Mouse (Mus musculus) neutrophil, adult 65 days (primary cell): ENCODE measurements around the gene H2-T22. TPM values are rescaled to one million over a fixed set of nuclear protein-coding genes. Genes with fewer than 3 reads are reported as not detected.

Experiments used
- total RNA-seq: library from RNA; stranded (reverse); gene quantifications from 2 replicates; pipeline ENCODE4 v1.2.4, GENCODE M21; 2023

The H2-T22 gene
- 31.0 and 31.3 TPM in 2 replicates for total RNA-seq

DNA sequence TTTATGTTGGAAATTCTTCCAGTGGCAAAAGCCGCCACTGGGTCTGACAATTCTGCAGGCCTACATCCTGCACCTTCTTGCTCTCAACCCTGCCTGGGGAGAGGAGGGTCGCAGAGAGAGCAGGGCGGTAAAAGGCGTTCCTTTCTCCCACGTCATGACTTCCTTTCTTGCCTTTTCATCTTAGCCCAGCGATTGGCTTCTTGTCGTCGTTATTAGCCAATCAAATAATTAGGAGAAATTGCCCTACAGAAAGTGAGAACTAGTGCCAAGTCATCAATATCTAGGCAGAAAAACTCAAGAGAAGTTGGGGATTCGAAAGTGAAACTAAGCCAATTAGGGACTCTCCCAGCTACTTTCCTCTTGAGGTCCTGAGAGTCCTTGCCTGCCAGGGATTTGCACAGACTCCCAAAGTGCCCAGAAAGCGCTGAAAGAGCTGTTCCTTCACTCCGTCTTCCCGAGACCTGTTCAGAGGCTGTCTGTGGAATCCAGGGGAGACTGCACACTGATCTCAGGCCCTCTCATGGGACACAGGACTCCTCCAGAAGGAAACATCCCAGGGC is at the start of gene H2-T22, which contains the start of gene Gm6034:
TSS of gene H2-T22 (minus strand) at position 138 of the 560 bp plus-strand sequence.
TSS of gene Gm6034 (plus strand) at position 352 of the 560 bp plus-strand sequence.

DNA sequence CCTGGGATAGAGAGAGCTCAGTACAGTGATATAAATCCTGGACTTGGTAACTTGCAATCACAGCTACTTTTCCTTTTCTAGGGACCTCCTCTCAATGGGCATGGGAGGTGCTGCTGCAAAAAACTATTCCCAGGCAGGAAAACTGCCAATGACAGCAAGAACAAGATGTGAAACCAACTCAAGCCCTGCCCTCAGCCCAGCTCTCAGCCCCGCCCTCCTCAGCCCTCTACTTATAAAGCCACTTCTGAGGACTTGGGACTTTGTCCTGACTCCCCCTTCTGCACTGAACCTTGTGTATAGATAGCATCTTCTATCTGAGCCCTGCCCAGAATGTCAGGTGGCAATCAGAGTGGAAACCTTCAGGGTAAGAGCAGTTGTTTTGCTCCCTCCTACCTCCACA is 15.8 kb upstream of the H2-T22 start, which contains the start of gene Gm11127:
TSS of gene Gm11127 (minus strand) at position 10 of the 400 bp plus-strand sequence.

DNA sequence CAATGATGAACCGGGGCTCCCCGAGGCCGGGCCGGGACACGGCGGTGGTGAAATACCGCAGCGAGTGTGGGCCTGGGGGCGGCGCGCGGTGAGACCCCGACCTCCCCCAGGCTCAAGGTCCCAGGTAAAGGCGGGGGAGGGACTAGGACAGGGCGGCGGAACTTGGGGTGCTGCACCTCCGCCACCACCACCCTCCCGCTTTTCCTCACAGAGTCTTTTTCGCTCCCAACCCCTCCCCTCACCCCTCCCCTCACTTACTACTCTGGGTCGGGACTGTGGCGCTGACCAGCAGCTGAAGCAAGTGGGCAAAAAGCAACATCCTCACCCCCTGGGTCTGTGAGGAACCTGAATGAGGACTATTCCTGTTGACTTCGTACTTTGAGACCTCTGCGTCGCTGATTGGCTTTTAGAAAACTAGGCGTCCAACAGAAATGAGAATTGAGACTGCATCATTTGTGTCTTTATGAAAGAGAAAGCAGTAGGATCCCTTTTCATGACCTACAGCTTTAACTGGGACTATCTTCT is 10.1 kb downstream of the H2-T22 start, which contains the start of gene H2-T23:
TSS of gene H2-T23 (minus strand) at position 505 of the 525 bp plus-strand sequence.

DNA sequence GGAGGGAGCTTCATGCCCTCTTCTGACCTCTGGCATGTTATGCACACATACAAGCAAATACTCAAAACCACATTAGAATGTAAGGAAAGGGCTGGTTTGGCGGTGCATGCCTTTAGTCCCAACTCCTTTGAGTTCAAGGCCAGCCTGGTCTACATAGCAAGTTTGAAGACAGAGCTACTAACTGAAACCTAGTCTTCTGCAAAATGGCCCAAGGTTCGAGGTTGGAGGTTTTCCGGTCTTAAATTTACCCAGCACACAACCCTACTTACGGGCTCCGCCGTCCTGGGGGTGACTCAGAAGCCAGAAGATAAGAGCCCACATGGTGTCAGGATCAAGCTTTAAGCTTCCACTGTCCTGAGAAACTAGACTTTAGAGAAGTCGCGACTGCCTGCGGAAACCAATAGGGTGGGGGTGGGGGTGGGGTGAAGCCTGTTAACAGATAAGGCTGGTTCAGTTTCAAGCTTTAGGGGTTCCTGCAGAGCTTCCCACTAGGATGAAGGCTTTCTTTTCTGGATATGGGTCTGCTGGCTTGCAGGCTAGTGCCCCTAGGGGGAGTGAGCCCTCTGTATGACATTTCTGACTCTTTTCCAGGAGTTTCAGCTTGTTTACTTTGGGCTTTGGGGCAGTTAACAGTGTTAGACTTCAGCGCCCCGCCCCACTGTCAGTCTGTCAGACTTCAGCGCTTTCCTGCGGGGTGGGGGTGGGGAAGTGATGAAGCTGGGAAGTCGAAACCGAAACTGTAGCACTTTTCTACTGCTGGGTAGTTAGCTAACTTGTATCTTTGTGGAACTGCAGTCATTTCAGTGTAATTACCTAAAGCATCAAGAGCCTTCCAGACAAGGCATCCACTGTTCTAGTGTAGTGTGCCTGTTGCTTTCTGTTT is 22.1 kb downstream of the H2-T22 start, which contains the start of gene H2-T24:
TSS of gene H2-T24 (minus strand) at position 370 of the 883 bp plus-strand sequence.

Other genes starting within 250 kb of the H2-T22 start
- 146 and 161 TPM in 2 replicates for gene Ier3, start 221.1 kb downstream of the H2-T22 start, total RNA-seq
- 177 and 218 TPM in 2 replicates for gene Flot1, start 219.5 kb downstream of the H2-T22 start, total RNA-seq
- 358 and 363 TPM in 2 replicates for gene Tubb5, start 204.4 kb downstream of the H2-T22 start, total RNA-seq
- gene Mdc1, start 201.2 kb downstream of the H2-T22 start, total RNA-seq: 19.8 and 27.4 TPM in 2 replicates
- gene Nrm, start 181.4 kb downstream of the H2-T22 start, total RNA-seq: 37.7 and 48.1 TPM in 2 replicates
- 276 and 319 TPM in 2 replicates for gene Ppp1r18, start 177.2 kb downstream of the H2-T22 start, total RNA-seq
- gene Dhx16, start 162.9 kb downstream of the H2-T22 start, total RNA-seq: 54.5 and 72.8 TPM in 2 replicates
- gene 2310061I04Rik, start 145.3 kb downstream of the H2-T22 start, total RNA-seq: 11.3 and 14.5 TPM in 2 replicates
- gene Atat1, start 132.7 kb downstream of the H2-T22 start, total RNA-seq: 10.8 and 12.3 TPM in 2 replicates
- gene Mrps18b, start 126.4 kb downstream of the H2-T22 start, total RNA-seq: 18.8 and 24.2 TPM in 2 replicates
- gene Ppp1r10, start 126.3 kb downstream of the H2-T22 start, total RNA-seq: 65.3 and 65.4 TPM in 2 replicates
- 66.5 and 97.8 TPM in 2 replicates for gene Abcf1, start 73.0 kb downstream of the H2-T22 start, total RNA-seq
- 43.4 and 73.5 TPM in 2 replicates for gene Gnl1, start 62.9 kb downstream of the H2-T22 start, total RNA-seq
- gene Prr3, start 62.5 kb downstream of the H2-T22 start, total RNA-seq: 26.3 and 32.8 TPM in 2 replicates
- gene H2-T24, start 22.2 kb downstream of the H2-T22 start, total RNA-seq: 37.5 and 37.7 TPM in 2 replicates
- 151 and 156 TPM in 2 replicates for gene H2-T23, start 9.9 kb downstream of the H2-T22 start, total RNA-seq
- gene Gm6034, start 214 bp upstream of the H2-T22 start, total RNA-seq: 0.29 TPM in 1 of 2 replicates, not detected in the other
- gene Gm11127, start 15.6 kb upstream of the H2-T22 start, total RNA-seq: 34.1 and 46.2 TPM in 2 replicates
- 0.68 and 1.4 TPM in 2 replicates for gene Gm19684, start 78.9 kb upstream of the H2-T22 start, total RNA-seq
- 1.6 and 2.5 TPM in 2 replicates for gene Gm7030, start 86.7 kb upstream of the H2-T22 start, total RNA-seq
- gene Gm8909, start 125.8 kb upstream of the H2-T22 start, total RNA-seq: not detected in 2 replicates
- gene H2-T3, start 147.5 kb upstream of the H2-T22 start, total RNA-seq: not detected in 2 replicates
- 28.8 and 46.8 TPM in 2 replicates for gene Rpp21, start 215.3 kb upstream of the H2-T22 start, total RNA-seq
- 49.7 and 70.0 TPM in 2 replicates for gene Trim39, start 229.5 kb upstream of the H2-T22 start, total RNA-seq
- not detected in 2 replicates for gene H2-M10.2, start 243.7 kb upstream of the H2-T22 start, total RNA-seq